Mouse (Mus musculus) stomach, adult 2 months (tissue): ENCODE measurements around the gene Fam98a. TPM values are rescaled to one million over a fixed set of nuclear protein-coding genes. Genes with fewer than 3 reads are reported as not detected.

Experiments
- polyA plus RNA-seq: library from polyadenylated mRNA; depleted of rRNA; stranded (reverse); fragments of >200 nt; gene quantifications from 2 replicates; pipeline ENCODE4 v1.2.3, GENCODE M21; 2012; rRNA removed

Fam98a gene
- polyA plus RNA-seq, result 1.2 and 2.6 TPM in 2 replicates

GRCm38 (mm10) chr17:75551512-75552400 is at the start of gene Fam98a:
Fam98a (minus strand) TSS chr17:75551946.

Other genes with a start within 250 kb of the Fam98a start
- 0.87 and 1.3 TPM in 2 replicates for gene Rasgrp3, start 116.0 kb downstream of the Fam98a start, polyA plus RNA-seq